Mouse (Mus musculus): ENCODE data around the gene Rpl4.
"Not testable (repeated sequence)": the region's sequence is repeated elsewhere in the genome, so short reads cannot be mapped to it uniquely, and the experiment has no call there.

Gene Rpl4

GRCm38 (mm10) chr9:64197524-64197923 lies 24.3 kb downstream of the Rpl4 start:
- no peak for DNase-seq (ENCODE audit: inconsistent age in 2 of 2, low spot score in 1 of 2)

- no peak for DNase-seq (ENCODE audit: inconsistent age in 2 of 2, low spot score in 1 of 2)
Observed at GRCm38 (mm10) chr9:64198068-64198762, 25.0 kb downstream of the Rpl4 start.

- DNase-seq (ENCODE audit: inconsistent age in 2 of 2, low spot score in 1 of 2) = not testable (repeated sequence)
Observed at GRCm38 (mm10) chr9:64198763-64199418, 25.7 kb downstream of the Rpl4 start.

- no peak for DNase-seq (ENCODE audit: inconsistent age in 2 of 2, low spot score in 1 of 2)
Observed at GRCm38 (mm10) chr9:64199897-64200296, 26.7 kb downstream of the Rpl4 start.

GRCm38 (mm10) chr9:64202331-64202730 lies 29.2 kb downstream of the Rpl4 start:
- no peak for DNase-seq (ENCODE audit: inconsistent age in 2 of 2, low spot score in 1 of 2)

GRCm38 (mm10) chr9:64202866-64203265 lies 29.7 kb downstream of the Rpl4 start:
- DNase-seq (ENCODE audit: inconsistent age in 2 of 2, low spot score in 1 of 2) = no peak

GRCm38 (mm10) chr9:64207509-64208084 lies 34.4 kb downstream of the Rpl4 start:
- no peak for DNase-seq (ENCODE audit: inconsistent age in 2 of 2, low spot score in 1 of 2)

GRCm38 (mm10) chr9:64214452-64214851 lies 41.3 kb downstream of the Rpl4 start:
- no peak for DNase-seq (ENCODE audit: inconsistent age in 2 of 2, low spot score in 1 of 2)

GRCm38 (mm10) chr9:64216090-64216489 lies 42.9 kb downstream of the Rpl4 start:
- no peak for DNase-seq (ENCODE audit: inconsistent age in 2 of 2, low spot score in 1 of 2)

GRCm38 (mm10) chr9:64216641-64217040 lies 43.5 kb downstream of the Rpl4 start:
- DNase-seq (ENCODE audit: inconsistent age in 2 of 2, low spot score in 1 of 2) = no peak

GRCm38 (mm10) chr9:64217887-64218286 lies 44.7 kb downstream of the Rpl4 start:
- DNase-seq (ENCODE audit: inconsistent age in 2 of 2, low spot score in 1 of 2) = peak in 1 of 2 experiments; percentile 50

- DNase-seq (ENCODE audit: inconsistent age in 2 of 2, low spot score in 1 of 2) = no peak
Observed at GRCm38 (mm10) chr9:64219305-64219704, 46.1 kb downstream of the Rpl4 start.

- DNase-seq (ENCODE audit: inconsistent age in 2 of 2, low spot score in 1 of 2) = no peak
Observed at GRCm38 (mm10) chr9:64219772-64220420, 46.7 kb downstream of the Rpl4 start.

GRCm38 (mm10) chr9:64220603-64221002 lies 47.4 kb downstream of the Rpl4 start:
- no peak for DNase-seq (ENCODE audit: inconsistent age in 2 of 2, low spot score in 1 of 2)

GRCm38 (mm10) chr9:64221480-64221879 lies 48.3 kb downstream of the Rpl4 start:
- DNase-seq (ENCODE audit: inconsistent age in 2 of 2, low spot score in 1 of 2) = no peak

- DNase-seq (ENCODE audit: inconsistent age in 2 of 2, low spot score in 1 of 2) = no peak
Observed at GRCm38 (mm10) chr9:64222098-64222497, 48.9 kb downstream of the Rpl4 start.

GRCm38 (mm10) chr9:64225805-64226204 lies 52.6 kb downstream of the Rpl4 start:
- no peak for DNase-seq (ENCODE audit: inconsistent age in 2 of 2, low spot score in 1 of 2)

- peak in 1 of 2 experiments; percentile 30 for DNase-seq (ENCODE audit: inconsistent age in 2 of 2, low spot score in 1 of 2)
Observed at GRCm38 (mm10) chr9:64227736-64228135, 54.6 kb downstream of the Rpl4 start.

All from adrenal gland, adult (tissue).